Mouse (Mus musculus): Measurements from ENCODE around the gene Scfd2.

Scfd2 gene

DNA sequence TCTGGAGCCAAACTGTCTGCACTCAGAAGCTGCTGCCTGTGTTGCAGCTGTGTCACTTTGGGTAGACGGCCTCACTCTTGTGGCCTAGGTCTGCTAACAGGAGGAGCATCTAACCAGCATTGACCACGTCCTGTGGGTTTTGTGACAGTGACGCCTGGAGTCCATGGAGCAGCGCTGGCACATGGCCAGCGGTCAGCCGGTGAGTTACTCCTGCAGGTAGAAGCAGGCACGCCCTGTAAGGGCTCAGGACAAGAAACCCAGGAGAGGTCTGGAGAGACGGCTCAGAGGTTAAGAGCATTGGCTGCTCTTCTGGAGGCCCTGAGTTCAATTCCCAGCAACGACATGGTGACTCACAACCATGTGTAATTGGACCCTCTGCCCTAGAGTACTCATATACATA, 347.0 kb downstream of the Scfd2 start:
- no peak for DNase-seq (ENCODE audit: low read depth in 2 of 2, low spot score in 2 of 2)

- DNase-seq (ENCODE audit: low read depth in 2 of 2, low spot score in 2 of 2), result no peak
These were observed 348.4 kb downstream of the Scfd2 start for GRCm38 (mm10) chr5:74183118-74183517.

DNA sequence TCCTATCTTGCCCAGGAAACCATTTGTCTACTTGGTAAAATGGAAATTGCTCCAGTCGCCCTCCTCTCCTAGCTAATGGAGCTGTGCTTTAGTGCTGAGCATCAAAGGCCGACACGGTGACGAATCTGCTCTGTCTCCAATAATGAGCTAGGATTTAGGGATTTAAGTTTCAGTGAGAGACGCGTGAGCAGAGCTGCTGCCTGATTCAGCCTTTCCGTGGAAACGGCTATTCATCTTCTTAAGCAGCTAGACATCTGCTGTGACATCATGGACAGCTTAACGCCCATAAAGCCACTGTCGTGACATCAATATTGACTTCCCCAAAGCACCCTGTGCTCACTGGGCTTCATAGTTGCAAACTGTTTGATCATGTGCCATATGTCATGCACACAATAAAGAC, 351.3 kb downstream of the Scfd2 start:
- no peak for DNase-seq (ENCODE audit: low read depth in 2 of 2, low spot score in 2 of 2)

DNA sequence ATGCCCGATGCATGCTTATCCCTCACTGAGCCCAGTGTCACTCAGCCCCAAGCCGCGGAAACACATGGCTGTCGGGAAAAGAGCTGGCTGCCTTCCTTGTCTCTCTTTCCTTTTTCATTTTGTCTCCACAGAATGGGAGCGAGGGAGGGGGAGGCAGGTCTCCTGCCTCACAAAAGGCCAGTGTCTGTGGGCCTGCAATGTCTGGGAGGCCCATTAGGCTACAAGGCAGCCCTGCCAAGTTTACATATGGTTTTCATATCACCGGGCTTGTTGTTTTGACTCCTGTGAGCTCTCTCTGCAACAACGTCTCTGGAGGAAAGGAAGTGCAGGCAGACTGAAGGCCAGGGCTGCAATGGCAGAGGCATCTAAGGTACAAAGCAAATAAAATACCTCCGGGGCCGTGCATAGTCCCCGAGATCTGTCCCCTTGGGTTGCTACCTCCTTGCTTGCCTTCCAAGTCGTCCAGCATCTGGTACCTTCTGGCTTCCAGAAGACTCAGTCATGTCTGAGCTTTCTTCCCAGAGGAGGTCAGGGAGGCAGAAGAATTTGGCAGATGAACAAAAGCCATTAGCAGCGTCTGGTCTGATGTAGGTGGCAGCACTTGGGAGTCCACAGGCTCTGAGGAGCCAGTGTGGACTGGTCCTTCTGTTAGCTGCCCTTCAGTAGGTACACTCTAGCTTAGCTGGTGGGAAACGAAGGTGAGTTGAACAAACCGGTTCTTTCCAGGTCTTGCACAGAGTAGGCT, 355.9 kb downstream of the Scfd2 start:
- DNase-seq (ENCODE audit: low read depth in 2 of 2, low spot score in 2 of 2), result no peak

GRCm38 (mm10) chr5:74173162-74173844, 358.3 kb downstream of the Scfd2 start:
- no peak for DNase-seq (ENCODE audit: low read depth in 2 of 2, low spot score in 2 of 2)

DNA sequence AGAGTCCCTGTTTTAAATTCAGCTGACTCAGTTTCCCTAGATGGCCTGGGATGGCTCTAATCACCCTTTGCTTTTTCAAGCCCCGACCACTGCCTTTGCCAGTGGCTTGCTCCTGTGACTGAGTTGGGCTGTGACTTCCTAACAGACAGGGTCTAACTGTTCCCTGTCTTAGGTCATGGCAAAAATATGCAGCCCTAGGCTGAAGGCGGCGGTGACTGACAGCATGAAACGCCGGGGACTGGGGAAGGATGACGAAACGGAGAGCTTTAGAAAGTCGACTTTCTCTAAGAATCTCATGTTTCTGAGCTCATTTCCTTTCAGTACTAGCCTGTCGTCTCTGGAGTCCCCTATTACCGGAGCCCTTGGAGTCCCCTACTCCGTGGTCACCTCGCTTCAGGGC, 359.4 kb downstream of the Scfd2 start:
- no peak for DNase-seq (ENCODE audit: low read depth in 2 of 2, low spot score in 2 of 2)

- no peak for DNase-seq (ENCODE audit: low read depth in 2 of 2, low spot score in 2 of 2)
These were observed 359.8 kb downstream of the Scfd2 start for GRCm38 (mm10) chr5:74171768-74172167.

DNA sequence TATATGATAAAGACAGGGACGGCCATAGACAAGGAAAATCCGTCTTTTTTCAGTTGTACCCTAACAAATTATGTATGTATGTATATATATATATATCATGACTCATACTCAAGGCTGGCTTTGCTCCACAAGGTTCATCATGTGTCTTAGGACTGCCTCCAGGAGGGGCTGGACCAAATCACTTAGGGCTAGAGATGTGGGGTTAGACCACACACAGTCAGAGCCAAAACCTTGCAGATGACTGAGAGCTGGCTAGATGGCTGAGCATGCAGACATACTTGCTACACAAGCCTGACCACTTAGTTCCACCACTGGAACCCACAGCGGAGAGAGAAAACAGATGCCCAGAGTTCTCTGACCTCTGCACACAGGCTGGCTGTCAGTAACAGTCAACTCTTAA, 363.5 kb downstream of the Scfd2 start:
- DNase-seq (ENCODE audit: low read depth in 2 of 2, low spot score in 2 of 2), result no peak

DNA sequence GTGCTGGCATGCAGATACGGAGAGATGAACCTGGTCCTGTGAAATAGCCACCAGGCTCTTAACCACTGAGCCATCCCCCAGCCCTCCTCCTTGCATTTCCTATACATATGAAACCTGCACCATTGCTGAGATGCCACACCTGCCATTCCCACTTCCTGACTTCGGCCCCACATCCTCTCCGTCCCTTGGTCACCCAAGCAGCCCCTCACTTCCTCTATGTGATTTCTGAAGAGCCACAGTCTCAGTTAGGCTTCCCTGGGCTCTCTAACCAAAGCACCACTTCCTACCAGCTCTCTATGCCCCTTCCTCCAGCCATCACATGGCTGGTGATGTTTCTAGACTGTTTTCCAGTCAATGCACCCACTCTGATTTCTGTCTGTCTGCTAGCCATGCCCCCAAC, 364.9 kb downstream of the Scfd2 start:
- no peak for DNase-seq (ENCODE audit: low read depth in 2 of 2, low spot score in 2 of 2)

DNA sequence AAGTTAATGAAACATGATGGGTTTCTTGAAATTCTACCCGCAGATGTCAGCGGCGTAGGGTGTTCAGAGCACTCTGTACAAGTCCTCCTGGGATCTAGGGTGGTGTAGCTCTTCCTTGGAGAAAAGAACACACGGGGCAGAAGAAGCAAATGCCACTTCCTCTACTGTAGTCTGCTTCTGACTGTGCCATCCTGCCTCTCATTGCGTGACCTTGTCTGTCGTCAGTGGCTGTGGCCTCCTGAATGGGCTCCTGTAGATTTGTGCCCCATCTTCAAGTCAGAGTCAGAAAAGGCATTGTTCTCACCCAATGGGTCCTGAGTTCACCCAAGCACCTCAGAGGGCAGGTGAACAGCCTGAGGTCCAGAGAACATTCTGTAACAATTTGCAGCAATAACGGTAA, 367.0 kb downstream of the Scfd2 start:
- no peak for DNase-seq (ENCODE audit: low read depth in 2 of 2, low spot score in 2 of 2)

GRCm38 (mm10) chr5:74163141-74163540, 368.4 kb downstream of the Scfd2 start:
- DNase-seq (ENCODE audit: low read depth in 2 of 2, low spot score in 2 of 2), result no peak

DNA sequence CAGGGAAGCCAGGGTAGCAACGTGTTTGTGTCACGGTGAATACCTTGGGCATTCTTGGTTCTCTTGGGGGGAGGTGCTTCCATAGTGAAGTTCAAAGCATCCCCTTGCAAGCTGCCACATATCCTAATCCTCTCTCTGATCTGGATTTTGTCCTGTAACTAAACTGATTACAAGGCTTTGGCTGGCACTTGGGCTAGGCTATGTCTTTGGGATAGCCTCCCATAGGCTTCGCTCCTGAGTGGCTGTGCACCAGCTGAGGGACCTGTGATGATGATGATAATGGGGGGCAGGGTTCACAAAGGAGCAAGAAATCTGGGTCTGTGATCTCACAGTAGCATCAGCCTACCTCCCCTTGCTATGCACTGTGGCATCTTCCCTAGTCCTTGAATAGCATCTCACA, 369.5 kb downstream of the Scfd2 start:
- DNase-seq (ENCODE audit: low read depth in 2 of 2, low spot score in 2 of 2), result no peak

GRCm38 (mm10) chr5:74161297-74161926, 370.1 kb downstream of the Scfd2 start:
- no peak for DNase-seq (ENCODE audit: low read depth in 2 of 2, low spot score in 2 of 2)

GRCm38 (mm10) chr5:74160349-74160748, 371.2 kb downstream of the Scfd2 start:
- no peak for DNase-seq (ENCODE audit: low read depth in 2 of 2, low spot score in 2 of 2)

DNA sequence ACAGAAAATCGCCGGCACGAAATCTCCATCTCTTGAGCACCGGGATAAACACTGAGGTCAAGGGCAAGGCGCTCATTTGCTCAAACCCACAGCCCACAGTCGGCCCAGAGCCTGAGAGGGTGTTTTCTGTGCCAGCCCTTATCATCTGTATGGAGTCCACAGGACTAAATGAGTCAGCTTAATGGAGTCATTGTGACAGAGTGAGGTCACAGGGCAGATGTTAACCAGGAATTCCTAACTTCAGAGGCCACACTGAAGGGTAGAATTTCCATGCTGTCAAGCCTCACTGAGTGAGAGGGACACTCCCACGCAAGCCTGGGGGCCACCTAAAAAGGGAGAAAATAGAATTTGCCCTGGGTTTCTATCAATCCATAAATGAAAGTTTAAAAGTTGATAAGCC, 371.7 kb downstream of the Scfd2 start:
- no peak for DNase-seq (ENCODE audit: low read depth in 2 of 2, low spot score in 2 of 2)

DNA sequence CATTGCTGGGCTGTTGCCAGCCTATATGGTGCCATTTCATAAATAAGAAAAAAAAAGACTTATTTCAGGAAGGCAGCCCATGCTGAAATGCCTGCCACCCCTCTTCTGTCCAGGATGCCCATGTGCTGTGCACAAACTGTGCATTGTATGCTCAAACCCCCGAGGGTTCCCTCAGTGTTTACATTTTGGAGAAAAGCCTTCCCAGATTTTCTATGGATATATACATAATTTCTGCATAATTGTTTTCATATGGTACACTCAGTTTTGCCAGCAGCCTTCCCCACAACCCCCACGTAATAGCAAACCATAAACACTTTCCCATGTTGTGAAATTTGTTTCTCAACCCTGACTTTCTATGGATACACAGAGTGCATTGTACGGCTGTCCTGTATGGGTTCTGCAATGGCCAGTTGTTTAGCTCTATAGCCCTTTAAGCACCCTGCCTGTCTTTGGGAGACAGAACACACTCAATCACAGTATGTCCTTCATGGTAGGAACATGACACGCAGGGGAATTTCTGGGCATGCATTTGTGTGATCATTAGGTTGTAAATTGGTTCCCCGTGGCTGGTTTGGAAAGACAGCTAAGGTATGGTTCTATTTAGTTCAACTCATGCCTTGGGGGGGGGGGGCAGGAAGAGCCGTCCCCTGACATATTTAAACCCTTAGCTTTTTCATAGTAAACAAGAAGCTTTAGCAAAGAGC, 372.5 kb downstream of the Scfd2 start:
- DNase-seq (ENCODE audit: low read depth in 2 of 2, low spot score in 2 of 2), result no peak

- no peak for DNase-seq (ENCODE audit: low read depth in 2 of 2, low spot score in 2 of 2)
These were observed 375.7 kb downstream of the Scfd2 start for GRCm38 (mm10) chr5:74155860-74156351.

All from CD8-positive naive resting alpha-beta T cell, adult 2 months (primary cell).